In genomic region chr11:72688242-72688641, GRCm38 (mm10) we compare ENCODE assay signal across 13 mouse cellular contexts. TPM values are rescaled to one million over a fixed set of nuclear protein-coding genes. Genes with fewer than 3 reads are reported as not detected.
A peak's percentile ranks its signal among the peaks of the same experiment; 100 is the strongest.
DNase-seq lines count a peak whose midpoint lies in the region; ATAC-seq and TF ChIP-seq lines count a peak whose summit lies in the region.
"Had no signal": no experiment of that assay in that cellular context is flagged by ENCODE, and none has a peak within 500 bp of the region (broad histone marks: within the 10 kb centered on the region; RNA-seq: fewer than 3 reads in every experiment).

No protein-coding gene starts in this region.

- 13% methylated on average over 5 of the region's 5 CpGs for WGBS in kidney, embryonic 15.5 days
- WGBS in liver, postnatal 0 days (ENCODE audit: insufficient replicate concordance) = 50% methylated on average over 5 of the region's 5 CpGs

- H3K4me1 ChIP-seq in kidney, embryonic 15.5 days = peaks cover 36% of the 10 kb centered on the region
- peaks cover 76% of the 10 kb centered on the region for H3K4me1 ChIP-seq in erythroblast, embryonic 14.5 days (ENCODE audit: control insufficient read depth)
- peaks cover 39% of the 10 kb centered on the region for H3K4me1 ChIP-seq in liver, postnatal 0 days (ENCODE audit: insufficient read depth)

- no peak for DNase-seq in kidney, adult 18-20 months
- peak; percentile 50 for DNase-seq in R1 (ENCODE audit: low read depth, low spot score)
- no peak for DNase-seq in liver, postnatal 0 days
- DNase-seq in yolk sac, embryonic 10.5 days (ENCODE audit: low spot score) = no peak
- no peak for DNase-seq in cerebellum, postnatal 36 days
- DNase-seq in T-cell, adult 2 months (ENCODE audit: low spot score) = no peak
- DNase-seq: cerebellum, postnatal 25 days; thymus, postnatal 25 days had no signal

- H3K36me3 ChIP-seq in kidney, embryonic 15.5 days = peaks cover 9% of the 10 kb centered on the region; the same call in 1 of the 2 replicates
- H3K36me3 ChIP-seq in erythroblast, embryonic 14.5 days (ENCODE audit: control insufficient read depth) = peaks cover 37% of the 10 kb centered on the region
- H3K36me3 ChIP-seq in liver, postnatal 0 days (replicated peaks; ENCODE audit: insufficient read depth, low read length) = peaks cover 3% of the 10 kb centered on the region; the same call in 1 of the 2 replicates

- H3K4me3 ChIP-seq in kidney, embryonic 15.5 days (replicated peaks) = no peak overlapping the region
- H3K4me3 ChIP-seq in erythroblast, embryonic 14.5 days (replicated peaks) = peak overlapping the region; percentile 91
- no peak overlapping the region for H3K4me3 ChIP-seq in liver, postnatal 0 days (ENCODE audit: low read depth, low read length)

- H3K27ac ChIP-seq in kidney, embryonic 15.5 days = 0 out of 2 replicates have a peak overlapping the region, but pooled peaks have one; percentile 32
- H3K27ac ChIP-seq in liver, postnatal 0 days (ENCODE audit: low read depth) = peak overlapping the region; percentile 91

- TF ChIP-seq EP300 in liver, postnatal 0 days (IDR thresholded peaks at IDR 0.05; ENCODE audit: low read depth) = no peak

- H3K27me3 ChIP-seq in kidney, embryonic 15.5 days = no peaks in the 10 kb centered on the region
- no peaks in the 10 kb centered on the region for H3K27me3 ChIP-seq in erythroblast, embryonic 14.5 days (ENCODE audit: control insufficient read depth)
- no peaks in the 10 kb centered on the region for H3K27me3 ChIP-seq in liver, postnatal 0 days (ENCODE audit: insufficient read depth, low read length)

- H3K9me3 ChIP-seq in kidney, embryonic 15.5 days (replicated peaks) = no peaks in the 10 kb centered on the region
- no peaks in the 10 kb centered on the region for H3K9me3 ChIP-seq in erythroblast, embryonic 14.5 days (ENCODE audit: control insufficient read depth, low read length)
- H3K9me3 ChIP-seq in liver, postnatal 0 days (ENCODE audit: low read length) = no peaks in the 10 kb centered on the region
- H3K9me3 ChIP-seq: G1E had no signal

- H3K4me2 ChIP-seq in kidney, embryonic 15.5 days = no peak overlapping the region
- H3K4me2 ChIP-seq in liver, postnatal 0 days (ENCODE audit: low read depth, low read length) = peak overlapping the region; percentile 78; the same call in 1 of the 2 replicates

- ATAC-seq in kidney, embryonic 15.5 days (replicated peaks; ENCODE audit: low FRiP score) = peak; percentile 44; the same call in 1 of the 2 replicates
- ATAC-seq in liver, postnatal 0 days = no peak
- ATAC-seq: inflammation-experienced regulatory T-cells, adult 6 months; midbrain, embryonic 16.5 days had no signal

- TF ChIP-seq CTCF in liver, postnatal 0 days (IDR thresholded peaks at IDR 0.05; ENCODE audit: low read depth) = no peak

- H3K9ac ChIP-seq in kidney, embryonic 15.5 days = no peak overlapping the region
- H3K9ac ChIP-seq in liver, postnatal 0 days (replicated peaks) = no peak overlapping the region

RNA-seq across cellular contexts. Expression of gene Ankfy1, which starts 1.6 kb away (rescaled TPM):
- 23.1 and 23.7 TPM in 2 replicates for polyA plus RNA-seq in kidney, embryonic 15.5 days (2015; fragmentation: Nextera tagmentation; extraction: Ambion mirVana)
- polyA plus RNA-seq in erythroblast, embryonic 14.5 days (2012) = 0.30 and 0.51 TPM in 2 replicates
- 3.8 and 5.0 TPM in 2 replicates for polyA plus RNA-seq in liver, postnatal 0 days (2015; fragmentation: Nextera tagmentation; extraction: Ambion mirVana)
